Mouse (Mus musculus) brain, embryonic 18.5 days (tissue): Measurements from ENCODE around the gene Blnk.

Experiments used
- DNase-seq: peaks from one replicate; pipeline ENCODE4 v3.0.0-alpha.2; 2012; ENCODE audit warnings: low read depth, low spot score

Gene Blnk

GRCm38 (mm10) chr19:40964936-40965850 is 29.1 kb downstream of the Blnk start:
- DNase-seq: no peak

- DNase-seq: no peak
Observed at GRCm38 (mm10) chr19:40964367-40964891, 29.9 kb downstream of the Blnk start.

DNA sequence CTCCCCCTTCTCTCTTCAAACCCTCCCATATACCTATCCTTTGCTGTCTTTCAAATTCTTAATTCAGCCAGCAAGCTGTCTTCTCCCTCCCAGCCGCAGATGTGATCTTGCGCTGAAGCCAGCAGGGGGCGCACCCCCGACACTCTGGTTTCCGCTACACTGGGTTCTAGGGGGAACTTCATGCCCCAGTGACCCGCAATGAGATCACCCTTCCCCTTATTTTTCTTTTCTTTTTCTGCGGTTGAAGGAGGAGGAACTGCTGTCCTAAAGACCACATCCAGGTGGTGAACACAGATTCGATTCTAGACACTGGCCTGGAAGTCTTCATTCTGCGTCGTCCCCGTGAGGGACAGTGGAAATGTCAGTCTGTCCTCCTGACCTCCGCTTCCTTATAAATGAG is 31.3 kb downstream of the Blnk start:
- DNase-seq: no peak

DNA sequence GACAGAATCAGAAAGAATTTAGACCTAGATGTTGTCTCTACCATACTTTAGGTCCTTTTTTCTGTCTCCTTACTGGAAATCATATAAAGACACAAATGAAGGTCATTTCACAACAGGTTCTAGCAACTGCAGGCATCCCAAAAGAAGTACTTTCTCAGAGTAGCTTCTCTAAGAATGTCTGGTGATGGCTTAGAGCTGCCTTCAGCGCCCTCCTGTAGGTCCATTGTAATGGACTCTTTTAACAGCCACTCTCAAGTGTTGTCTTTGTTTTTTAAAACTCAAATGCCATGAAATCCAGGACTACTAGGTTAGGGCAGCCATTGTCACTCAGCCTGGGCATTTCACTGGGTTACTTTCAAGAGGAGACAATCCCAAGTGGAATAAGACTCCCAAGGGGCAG is 35.4 kb downstream of the Blnk start:
- DNase-seq: no peak

GRCm38 (mm10) chr19:40946937-40947577 is 47.3 kb downstream of the Blnk start:
- DNase-seq: no peak

GRCm38 (mm10) chr19:40943552-40943951 is 50.8 kb downstream of the Blnk start:
- DNase-seq: no peak

GRCm38 (mm10) chr19:40936038-40936437 is 58.3 kb downstream of the Blnk start:
- DNase-seq: no peak

DNA sequence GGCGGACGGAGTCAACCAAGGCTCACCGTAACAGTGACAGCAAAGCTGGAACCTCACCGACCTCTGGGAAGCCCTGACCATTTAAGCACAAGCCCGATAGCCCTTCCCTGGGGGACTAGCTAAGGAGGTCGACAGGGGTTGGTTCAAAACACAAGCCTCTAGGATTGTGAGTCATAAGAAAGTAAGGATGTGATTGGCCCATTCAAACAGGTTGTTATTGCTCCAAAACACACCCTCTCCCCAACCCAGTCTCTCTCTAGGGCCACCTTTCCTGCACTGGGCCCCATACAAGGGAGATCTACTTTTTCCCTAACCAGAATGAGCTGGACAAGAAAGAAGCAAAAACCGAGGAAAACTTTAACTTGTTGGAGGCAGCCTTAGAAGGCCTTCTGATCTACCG is 59.0 kb downstream of the Blnk start:
- DNase-seq: no peak

DNA sequence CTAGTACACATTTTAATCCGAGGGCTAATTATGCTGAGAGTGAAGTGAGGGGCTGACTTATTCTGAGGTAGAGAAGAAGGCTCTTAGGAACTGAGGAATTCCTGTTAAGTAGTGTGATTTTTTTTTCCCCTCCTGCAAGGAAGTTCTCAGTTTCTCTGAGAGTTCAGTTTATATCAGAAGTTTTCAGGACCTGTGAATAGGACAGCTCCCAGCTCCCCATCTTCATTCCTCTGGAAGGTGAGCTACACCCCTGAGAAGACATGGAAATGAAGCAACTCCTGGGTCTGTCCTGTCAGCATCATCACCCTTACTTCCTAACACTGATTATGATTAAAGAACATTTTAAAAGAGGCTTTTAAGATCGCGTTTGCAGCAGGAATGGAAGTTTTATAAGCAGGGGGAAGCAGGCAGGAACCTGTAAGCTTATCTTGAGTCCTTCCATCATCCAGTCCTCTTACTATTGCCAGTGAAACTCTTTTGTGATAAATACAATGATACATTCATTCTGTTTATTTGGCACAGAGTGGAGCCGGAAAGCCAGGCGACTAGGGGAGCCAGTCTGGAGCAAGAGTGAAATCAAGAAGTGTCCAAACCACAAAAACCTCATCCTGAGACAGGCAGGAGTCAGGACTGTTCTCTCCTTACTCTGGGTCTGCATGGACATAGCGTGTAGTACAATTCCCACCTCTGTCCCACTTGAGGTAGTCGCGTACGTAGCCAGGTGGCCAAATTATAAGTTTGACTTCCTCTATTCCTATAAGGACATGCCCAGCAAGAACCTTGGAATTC is 62.6 kb downstream of the Blnk start:
- DNase-seq: no peak

DNA sequence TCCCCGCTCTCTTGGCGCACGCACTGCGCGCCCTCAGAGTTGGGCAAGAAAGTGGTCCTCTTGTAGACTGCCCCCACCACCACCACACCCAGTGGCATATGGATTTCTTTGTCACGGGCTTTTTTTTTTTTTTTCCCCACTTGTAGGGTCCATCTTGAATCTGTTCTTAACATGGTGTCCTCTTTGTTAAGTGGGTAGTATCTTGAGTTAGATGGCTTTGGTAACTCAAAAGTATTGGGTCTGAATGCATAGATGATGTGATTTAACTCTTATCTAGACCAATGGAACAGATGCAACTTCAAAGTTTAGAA is 99.0 kb downstream of the Blnk start:
- peak; percentile 1 for DNase-seq

GRCm38 (mm10) chr19:40894519-40895392 is 99.6 kb downstream of the Blnk start, which contains the start of gene Zfp518a:
Zfp518a (plus strand) TSS chr19:40894705.
- peak; percentile 84 for DNase-seq

DNA sequence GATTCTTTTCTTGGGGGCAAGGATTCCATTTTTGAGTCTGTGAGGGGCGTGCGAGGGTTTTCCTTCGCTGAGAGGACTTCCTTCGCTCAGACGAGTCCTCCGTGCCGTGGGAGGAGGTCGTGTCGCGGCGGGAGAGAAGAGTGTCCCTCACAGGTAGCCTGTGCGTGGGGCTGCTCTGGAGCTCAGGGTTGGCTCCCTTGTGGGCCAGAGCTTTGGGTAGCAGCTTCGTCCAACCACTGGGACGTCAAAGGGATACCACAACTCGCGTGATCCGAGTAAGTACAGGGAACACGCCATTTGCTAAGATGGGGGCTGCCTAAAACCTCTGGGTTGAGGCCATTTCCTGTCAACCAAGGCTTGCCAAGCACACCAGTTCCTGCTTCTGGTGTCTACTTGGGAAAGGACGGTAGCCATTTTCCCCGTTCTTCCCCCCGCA is 100.2 kb downstream of the Blnk start:
- DNase-seq: no peak

DNA sequence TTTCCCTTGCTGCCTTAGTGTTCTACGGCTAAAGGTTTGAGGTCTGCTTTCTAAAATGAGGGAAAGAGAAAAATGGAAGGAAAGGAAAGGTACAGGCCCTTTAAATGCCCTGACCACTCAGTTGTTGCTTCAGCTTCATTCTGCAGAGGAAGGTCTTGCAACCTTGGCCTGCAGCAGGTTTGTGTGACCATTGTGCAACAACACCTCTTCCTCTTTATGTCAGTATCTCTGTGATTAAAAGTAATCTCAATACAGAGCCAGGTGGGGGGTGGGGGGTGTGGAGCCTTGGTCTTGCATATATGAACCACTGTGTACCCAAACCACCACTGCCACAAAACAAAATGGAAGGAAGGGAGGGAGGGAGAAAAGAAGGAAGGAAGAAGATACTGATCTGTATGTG is 105.4 kb downstream of the Blnk start:
- no peak for DNase-seq

- DNase-seq: no peak
Observed at GRCm38 (mm10) chr19:40881700-40882099, 112.6 kb downstream of the Blnk start.
